Mouse (Mus musculus) spleen, adult 2 months (tissue): ENCODE data around the gene Cblb.

Source experiments
- CTCF ChIP-seq: fragments of 200-500 bp; IDR thresholded peaks from 2 replicates; pipeline ENCODE4 v1.5.1; 2011; ENCODE audit warnings: mild to moderate bottlenecking, inconsistent platforms; ENCODE audit not compliant: insufficient read depth, insufficient read length, insufficient replicate concordance; ENCODE audit errors: extremely low read depth
- POLR2A ChIP-seq: fragments of 200-500 bp; IDR thresholded peaks from 2 replicates; pipeline ENCODE4 v1.6.1; 2011; ENCODE audit warnings: low read depth, low read length, inconsistent platforms

DNA sequence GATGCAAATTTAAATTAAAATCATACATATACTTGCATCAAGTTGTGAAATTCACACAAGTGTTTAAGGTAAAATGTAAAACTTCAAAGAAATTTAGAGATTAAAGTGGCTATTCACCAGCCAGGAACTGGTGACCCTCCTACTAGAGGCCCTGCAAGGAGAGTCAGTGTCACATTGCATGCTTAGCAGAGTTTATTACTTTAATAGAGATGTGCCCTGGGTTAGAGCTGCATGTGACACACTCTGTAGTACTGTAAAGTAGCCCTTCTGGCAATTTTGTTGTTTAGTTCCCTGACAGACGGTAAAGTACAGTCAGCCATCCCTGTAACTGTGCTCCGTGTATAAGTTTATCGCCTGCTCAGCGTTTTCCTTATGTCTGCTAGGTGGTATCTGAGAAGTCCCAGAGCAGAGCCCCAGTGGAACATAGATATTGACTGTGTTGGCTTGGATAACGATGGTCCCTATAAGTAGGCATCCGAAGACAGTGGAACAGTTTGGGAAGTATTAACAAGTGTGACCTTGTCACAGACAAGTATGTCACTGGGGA lies 129.0 kb downstream of the Cblb start:
- no peak for TF ChIP-seq POLR2A
- no peak for TF ChIP-seq CTCF
